Mouse (Mus musculus) lung, postnatal 0 days (tissue): Measurements from ENCODE around the gene Serinc2.
A peak's percentile ranks its signal among the peaks of the same experiment; 100 is the strongest.

ENCODE experiments used
- CTCF ChIP-seq: IDR thresholded peaks from 2 replicates; pipeline ENCODE4 v1.5.1; 2016; ENCODE audit warnings: antibody characterized with exemption, mild to moderate bottlenecking
- EP300 ChIP-seq: IDR thresholded peaks from 2 replicates; pipeline ENCODE4 v1.6.1; 2016; ENCODE audit warnings: antibody characterized with exemption, mild to moderate bottlenecking, control low read depth

DNA sequence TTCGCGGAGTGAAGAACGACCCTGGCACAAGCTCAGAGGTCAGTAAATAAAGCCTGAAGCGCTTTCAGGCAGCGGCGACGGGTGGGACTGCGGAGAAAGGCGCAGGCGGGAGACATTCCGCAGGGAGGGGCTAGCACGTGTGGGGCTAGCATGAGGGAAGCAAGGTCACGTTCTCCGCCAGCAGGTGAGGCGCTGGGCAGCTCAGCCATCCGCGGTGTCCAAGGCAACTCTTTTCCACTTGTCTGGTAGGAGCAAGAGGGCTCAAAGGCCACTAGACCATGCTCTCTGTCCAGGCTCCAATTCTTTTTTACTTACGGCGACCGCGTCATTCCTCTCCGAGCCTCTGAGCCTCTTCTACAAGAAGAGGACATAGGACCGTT is 28.8 kb upstream of the Serinc2 start:
- TF ChIP-seq CTCF (peak; percentile 32), EP300 (no peak)
